Mouse (Mus musculus) ES-E14 (cell line): ENCODE results near the gene Amy2a2.
"Not testable (repeated sequence)": the region's sequence is repeated elsewhere in the genome, so short reads cannot be mapped to it uniquely, and the experiment has no call there.

Experiments
- CHD2 ChIP-seq: IDR thresholded peaks from 2 replicates; pipeline ENCODE4 v1.6.1; 2014; ENCODE audit warnings: mild to moderate bottlenecking, low read depth, low read length, inconsistent platforms
- HCFC1 ChIP-seq: IDR thresholded peaks from 2 replicates; pipeline ENCODE4 v1.6.1; 2012; ENCODE audit warnings: low read length, inconsistent platforms, borderline replicate concordance; ENCODE audit not compliant: insufficient read depth
- MAFK ChIP-seq: IDR thresholded peaks from 2 replicates; pipeline ENCODE4 v1.6.1; 2014; ENCODE audit warnings: mild to moderate bottlenecking, low read depth, low read length, inconsistent platforms; ENCODE audit not compliant: insufficient read depth
- ZC3H11A ChIP-seq: IDR thresholded peaks from 2 replicates; pipeline ENCODE4 v1.6.1; 2012; ENCODE audit warnings: low read depth, mild to moderate bottlenecking, inconsistent platforms, low read length, borderline replicate concordance
- ZNF384 ChIP-seq: IDR thresholded peaks from 2 replicates; pipeline ENCODE4 v1.6.1; 2012; ENCODE audit warnings: low read depth, low read length, inconsistent platforms

- not testable (repeated sequence) for TF ChIP-seq ZC3H11A, MAFK, HCFC1, ZNF384, CHD2
Measured at GRCm38 (mm10) chr3:113323952-113324351, 32.5 kb downstream of the Amy2a2 start, which contains the start of gene Amy2a3.
